Mouse (Mus musculus) liver, embryonic 14.5 days (tissue): ENCODE measurements around the gene Wdr72. TPM values are rescaled to one million over a fixed set of nuclear protein-coding genes. Genes with fewer than 3 reads are reported as not detected.
A peak's percentile ranks its signal among the peaks of the same experiment; 100 is the strongest.

Experiments used
- ATAC-seq: fragments of 200-750 bp; cut with Nextera tagmentation; 2 replicates; pipeline ENCODE4 v1.8.0; 2017; ENCODE audit warnings: moderate number of reproducible peaks, mild to moderate bottlenecking, moderate library complexity; ENCODE audit not compliant: insufficient read depth
- DNase-seq, 3 experiments: peaks; one replicate each; pipeline ENCODE4 v3.0.0-alpha.2; 2012 to 2013; ENCODE audit warnings: low read depth in 3 of 3, low spot score in 3 of 3
- H3K27ac ChIP-seq: fragments of 300-500 bp; sonication (generic); 2 replicates; pipeline ENCODE4 v1.5.1; 2014; ENCODE audit warnings: moderate library complexity, mild to moderate bottlenecking, control low read depth, inconsistent platforms
- H3K27me3 ChIP-seq: fragments of 300-500 bp; sonication (generic); 2 replicates; pipeline ENCODE4 v1.6.1; 2014; ENCODE audit warnings: mild to moderate bottlenecking, low read length, moderate library complexity; ENCODE audit not compliant: control insufficient read depth, insufficient read depth
- H3K36me3 ChIP-seq: fragments of 300-500 bp; sonication (generic); replicated peaks from 2 replicates; pipeline ENCODE4 v1.6.1; 2014; ENCODE audit warnings: low read depth; ENCODE audit not compliant: control insufficient read depth, insufficient read depth
- H3K4me1 ChIP-seq, 2 experiments: fragments of 200-500 bp in 1 of 2; fragments of 300-500 bp in 1 of 2; sonication (generic) in 1 of 2; replicated peaks; 2 replicates each; pipeline ENCODE4 v1.6.1; 2012 to 2014; ENCODE audit warnings: antibody characterized with exemption in 1 of 2, inconsistent platforms in 1 of 2, low read length in 1 of 2; ENCODE audit not compliant: control insufficient read depth in 2 of 2, insufficient read depth in 2 of 2
- H3K4me2 ChIP-seq: fragments of 300-500 bp; sonication (generic); 2 replicates; pipeline ENCODE4 v1.6.1; 2014; ENCODE audit warnings: low read depth, mild to moderate bottlenecking, control low read depth, moderate library complexity
- H3K4me3 ChIP-seq, 2 experiments: fragments of 200-500 bp in 1 of 2; fragments of 300-500 bp in 1 of 2; sonication (generic) in 1 of 2; 2 replicates each; pipeline ENCODE4 v1.5.1; 2012 to 2014; ENCODE audit warnings: low read depth in 2 of 2, low read length in 2 of 2, mild to moderate bottlenecking in 2 of 2, control low read depth in 1 of 2, inconsistent platforms in 1 of 2, moderate library complexity in 1 of 2; ENCODE audit not compliant: insufficient read depth in 1 of 2
- H3K9ac ChIP-seq: fragments of 300-500 bp; sonication (generic); replicated peaks from 2 replicates; pipeline ENCODE4 v1.6.1; 2014; ENCODE audit warnings: mild to moderate bottlenecking, control low read depth, moderate library complexity
- H3K9me3 ChIP-seq: fragments of 300-500 bp; sonication (generic); 2 replicates; pipeline ENCODE4 v1.6.1; 2016; ENCODE audit warnings: low read length, mixed read lengths; ENCODE audit not compliant: control insufficient read depth
- CTCF ChIP-seq: IDR thresholded peaks from 2 replicates; pipeline ENCODE4 v1.5.1; 2016; ENCODE audit warnings: antibody characterized with exemption, low read depth, control low read depth
- EP300 ChIP-seq: IDR thresholded peaks from 2 replicates; pipeline ENCODE4 v1.6.1; 2016; ENCODE audit warnings: antibody characterized with exemption, low read depth
- WGBS: fragments of 180-500 bp; shearing (Covaris S2); extraction: QIAGEN DNeasy Blood & Tissue Kit; methylation state at CpG from one replicate; pipeline ENCODE4 v1.1.7; 2014; ENCODE audit not compliant: insufficient replicate concordance; 5-methylcytosine and 5-hydroxymethylcytosine counted together
- polyA plus RNA-seq, 2 experiments: library from polyadenylated mRNA; depleted of rRNA in 1 of 2; stranded (reverse) in 1 of 2; unstranded in 1 of 2; fragments of >200 nt; fragmentation: Nextera tagmentation in 1 of 2; extraction: Ambion mirVana in 1 of 2; gene quantifications; 2 replicates each; pipeline versions ENCODE4 v1.2.1 to v1.2.3; 2012 to 2014

The Wdr72 gene
- polyA plus RNA-seq (2012; rRNA removed) (0.01 TPM in 1 of 2 replicates, not detected in the other), polyA plus RNA-seq (2014; fragmentation: Nextera tagmentation; extraction: Ambion mirVana) (0.03 TPM in 1 of 2 replicates, not detected in the other)

GRCm38 (mm10) chr9:74109761-74110460 lies at the start of gene Wdr72:
TSS of gene Wdr72 (plus strand) at chr9:74110356.
- Histone ChIP-seq H3K4me3 (0 out of 4 replicates have a peak within 1 kb of the TSS, but pooled peaks of 1 of the 2 experiments have one; percentile 14), H3K27me3 (no peaks in the 10 kb centered on the region), H3K9me3 (no peaks in the 10 kb centered on the region), H3K27ac (no peak within 1 kb of the TSS), H3K9ac (no peak within 1 kb of the TSS), H3K36me3 (no peaks in the 10 kb centered on the region), H3K4me1 (no peaks in the 10 kb centered on the region), H3K4me2 (peak within 1 kb of the TSS; percentile 38)
- ATAC-seq (no peak), DNase-seq (no peak)
- 6% methylated on average over 15 of the region's 17 CpGs for WGBS
- TF ChIP-seq EP300 (no peak), CTCF (no peak)

DNA sequence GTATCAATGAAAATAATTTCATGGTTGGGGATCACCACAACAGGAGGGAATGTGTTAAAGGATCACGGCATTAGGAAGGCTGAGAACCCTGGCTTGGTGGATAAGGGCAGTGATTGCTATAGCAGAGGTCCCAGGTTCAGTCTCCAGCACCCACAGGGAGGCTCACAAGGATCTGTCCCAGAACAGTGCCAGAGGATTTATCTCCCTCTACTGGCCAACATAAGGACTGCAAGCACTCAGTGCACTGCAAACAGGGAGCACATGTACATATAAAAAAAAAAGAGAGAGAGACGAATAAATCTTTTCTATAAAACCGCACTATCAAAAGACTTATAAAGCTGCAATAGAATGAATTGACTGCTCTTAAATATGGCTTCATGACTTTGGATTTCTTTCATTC lies 43.9 kb upstream of the Wdr72 start:
- DNase-seq = no peak

DNA sequence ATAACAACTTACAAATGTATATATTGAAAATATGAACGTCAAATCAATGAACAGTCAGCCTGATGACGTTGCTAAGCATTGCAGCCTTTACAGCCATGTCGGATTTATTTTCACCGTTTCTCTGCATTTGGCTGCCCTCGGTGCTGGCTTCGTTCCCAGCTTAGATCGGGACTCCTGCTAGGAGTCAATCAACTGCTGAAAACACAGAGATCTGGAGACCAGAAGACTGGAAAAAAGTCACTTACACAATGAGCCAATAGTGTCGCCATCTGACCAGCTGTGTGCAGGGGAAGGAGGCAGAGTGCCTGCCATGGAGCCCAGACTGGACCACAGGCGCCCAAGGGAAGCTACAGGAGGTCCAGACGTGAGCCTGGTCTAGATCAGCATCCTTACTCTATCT lies 43.4 kb upstream of the Wdr72 start:
- H3K27me3 ChIP-seq = no peaks in the 10 kb centered on the region
- H3K27ac ChIP-seq = no peak overlapping the region
- no peak for TF ChIP-seq CTCF
- no peak for TF ChIP-seq EP300
- H3K9ac ChIP-seq = no peak overlapping the region
- DNase-seq (no peak), ATAC-seq (no peak)
- no peak overlapping the region for H3K4me3 ChIP-seq
- H3K9me3 ChIP-seq = no peaks in the 10 kb centered on the region
- 62% methylated on average over 10 of the region's 10 CpGs for WGBS
- H3K4me2 ChIP-seq = no peak overlapping the region
- H3K4me1 ChIP-seq = no peaks in the 10 kb centered on the region
- H3K36me3 ChIP-seq = no peaks in the 10 kb centered on the region

More for the DNA sequence above, 43.9 kb upstream of the Wdr72 start:
- Histone ChIP-seq H3K36me3 (no peaks in the 10 kb centered on the region), H3K4me3 (no peak overlapping the region), H3K9ac (no peak overlapping the region), H3K4me2 (no peak overlapping the region), H3K27me3 (no peaks in the 10 kb centered on the region), H3K9me3 (no peaks in the 10 kb centered on the region), H3K4me1 (no peaks in the 10 kb centered on the region), H3K27ac (no peak overlapping the region)
- TF ChIP-seq CTCF = peak; percentile 50
- no peak for TF ChIP-seq EP300
- no peak for ATAC-seq
- WGBS = 51% methylated on average over 3 of the region's 3 CpGs

DNA sequence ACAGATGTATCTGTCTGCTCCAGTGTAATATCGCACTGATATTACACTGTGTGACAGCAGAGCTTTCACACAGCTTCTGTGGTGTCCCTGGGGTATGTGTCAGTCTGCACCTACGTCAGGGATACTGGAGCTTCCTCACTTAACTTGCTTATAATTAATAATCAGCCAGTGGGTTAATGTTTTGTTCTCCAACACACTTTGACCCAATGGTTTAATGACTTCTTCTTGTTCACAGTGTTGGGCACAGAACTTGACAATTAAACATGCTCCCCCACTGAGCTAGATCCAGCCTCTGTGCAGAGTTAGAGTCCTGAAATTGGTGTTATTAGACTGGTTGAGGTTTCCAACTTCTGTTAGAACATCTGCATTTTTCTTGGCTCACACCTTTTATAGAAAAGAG lies 34.2 kb upstream of the Wdr72 start:
- DNase-seq (no peak), ATAC-seq (no peak)
- Histone ChIP-seq H3K4me1 (no peaks in the 10 kb centered on the region), H3K36me3 (no peaks in the 10 kb centered on the region), H3K9me3 (no peaks in the 10 kb centered on the region), H3K9ac (no peak overlapping the region), H3K27me3 (no peaks in the 10 kb centered on the region), H3K4me3 (no peak overlapping the region), H3K27ac (no peak overlapping the region), H3K4me2 (no peak overlapping the region)
- TF ChIP-seq CTCF (no peak), EP300 (no peak)
- 44% methylated on average over 2 of the region's 2 CpGs for WGBS

DNA sequence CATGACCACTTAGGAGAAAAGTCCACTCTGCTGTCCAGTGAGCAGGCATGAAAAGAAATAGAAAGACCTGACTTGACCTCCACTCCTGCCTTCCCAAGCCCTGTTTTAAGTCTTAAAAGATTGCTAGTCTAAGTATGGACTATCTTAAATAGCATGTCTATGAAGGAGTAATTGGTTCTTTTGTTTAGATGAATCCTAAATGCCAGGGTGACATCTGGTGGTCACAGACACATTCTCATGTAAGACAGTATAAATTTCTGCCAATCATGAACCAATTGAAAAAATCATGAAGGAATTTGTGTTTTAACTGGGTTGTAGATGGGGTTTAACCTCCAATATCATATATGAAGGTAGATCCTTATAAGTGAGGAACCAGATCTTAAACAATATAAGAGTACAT lies 31.7 kb upstream of the Wdr72 start:
- no peak overlapping the region for H3K4me3 ChIP-seq
- no peak overlapping the region for H3K27ac ChIP-seq
- H3K9ac ChIP-seq = no peak overlapping the region
- DNase-seq (no peak), ATAC-seq (no peak)
- no peaks in the 10 kb centered on the region for H3K27me3 ChIP-seq
- TF ChIP-seq CTCF (no peak), EP300 (no peak)
- no peaks in the 10 kb centered on the region for H3K9me3 ChIP-seq
- no peaks in the 10 kb centered on the region for H3K4me1 ChIP-seq
- H3K36me3 ChIP-seq = no peaks in the 10 kb centered on the region
- H3K4me2 ChIP-seq = no peak overlapping the region
